Mouse (Mus musculus) hindbrain, embryonic 13.5 days (tissue): Measurements from ENCODE around the gene Trem1. TPM values are rescaled to one million over a fixed set of nuclear protein-coding genes. Genes with fewer than 3 reads are reported as not detected.

Experiments
- polyA plus RNA-seq: library from polyadenylated mRNA; unstranded; fragments of >200 nt; fragmentation: Nextera tagmentation; extraction: Ambion mirVana; gene quantifications from 2 replicates; pipeline ENCODE4 v1.2.1, GENCODE M21; 2015

The Trem1 gene
- polyA plus RNA-seq, 1 experiment from 2014 or later, result not detected

Other genes starting within 250 kb of the Trem1 start
- not detected in 2 replicates for gene 1700122O11Rik, start 194.5 kb upstream of the Trem1 start, polyA plus RNA-seq
- gene 1700067P10Rik, start 143.4 kb upstream of the Trem1 start, polyA plus RNA-seq, result 0.21 TPM in 1 of 2 replicates, not detected in the other
- gene 9830107B12Rik, start 86.5 kb upstream of the Trem1 start, polyA plus RNA-seq, result not detected in 2 replicates
- gene A530064D06Rik, start 65.5 kb upstream of the Trem1 start, polyA plus RNA-seq, result 0.21 TPM in 1 of 2 replicates, not detected in the other
- not detected in 2 replicates for gene Trem3, start 15.0 kb downstream of the Trem1 start, polyA plus RNA-seq
- gene Treml4, start 31.5 kb downstream of the Trem1 start, polyA plus RNA-seq, result not detected in 2 replicates
- 0.14 and 0.17 TPM in 2 replicates for gene Treml2, start 66.7 kb downstream of the Trem1 start, polyA plus RNA-seq
- 0.14 and 0.35 TPM in 2 replicates for gene B430306N03Rik, start 83.4 kb downstream of the Trem1 start, polyA plus RNA-seq
- gene Trem2, start 113.6 kb downstream of the Trem1 start, polyA plus RNA-seq, result 4.8 and 5.9 TPM in 2 replicates
- gene Treml1, start 127.1 kb downstream of the Trem1 start, polyA plus RNA-seq, result 0.74 and 1.00 TPM in 2 replicates
- gene Nfya, start 177.1 kb downstream of the Trem1 start, polyA plus RNA-seq, result 13.2 and 13.8 TPM in 2 replicates
- gene Oard1, start 177.2 kb downstream of the Trem1 start, polyA plus RNA-seq, result 45.1 and 47.1 TPM in 2 replicates
- gene Apobec2, start 200.2 kb downstream of the Trem1 start, polyA plus RNA-seq, result 0.67 and 0.81 TPM in 2 replicates
- 1.8 and 2.7 TPM in 2 replicates for gene Tspo2, start 218.8 kb downstream of the Trem1 start, polyA plus RNA-seq
- gene Unc5cl, start 222.1 kb downstream of the Trem1 start, polyA plus RNA-seq, result 0.26 and 0.38 TPM in 2 replicates